Mouse (Mus musculus): ENCODE data around the gene Plk2.
"Not testable (repeated sequence)": the region's sequence is repeated elsewhere in the genome, so short reads cannot be mapped to it uniquely, and the experiment has no call there.

The Plk2 gene

DNA sequence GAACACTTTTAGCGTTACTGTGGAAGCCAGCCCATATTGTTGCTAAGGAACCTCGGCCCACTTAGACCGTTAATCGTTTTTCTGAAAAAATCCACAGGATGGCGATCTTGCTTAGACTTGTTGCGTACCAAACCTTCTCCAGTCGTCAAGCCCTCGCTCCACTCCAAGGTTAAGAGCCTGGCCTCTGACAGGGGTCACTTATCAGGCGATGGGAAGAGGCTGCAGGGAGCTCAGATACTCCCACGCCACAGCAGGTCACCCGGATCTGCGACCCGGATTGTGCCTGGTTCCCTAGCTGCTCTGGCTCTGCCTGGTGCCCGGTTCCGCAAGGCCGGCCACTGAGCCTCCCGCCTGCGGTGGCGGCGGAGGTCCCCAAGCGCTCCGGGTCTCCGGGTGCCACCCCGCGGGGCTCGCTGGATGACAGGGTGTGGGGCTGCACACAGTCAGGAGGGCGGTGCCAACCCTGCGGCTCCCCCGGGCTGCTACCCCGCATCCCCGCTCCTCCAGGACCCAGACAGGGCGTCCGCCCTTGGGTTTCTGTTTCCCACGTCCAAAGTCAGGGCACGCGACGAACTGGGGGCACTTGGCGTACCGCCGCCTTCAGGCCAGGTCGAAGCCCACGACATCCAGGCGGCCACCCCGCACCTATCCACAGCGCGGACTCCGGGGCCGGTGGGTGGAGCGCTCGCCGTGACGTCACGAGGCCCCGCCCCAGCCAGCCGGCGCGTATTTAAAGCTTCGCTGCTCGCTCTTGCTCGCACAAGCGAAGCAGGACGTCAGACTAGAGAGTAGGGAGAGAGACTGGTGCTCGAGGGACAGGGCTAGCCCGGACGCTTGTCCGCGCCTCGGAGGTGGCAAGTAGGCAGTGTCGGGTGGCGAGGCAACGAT lies at the start of gene Plk2:
Gene Plk2, plus strand, starts transcription at position 756 of the 888 bp plus-strand sequence.
- DNase-seq (ENCODE audit: low spot score in 2 of 2), result peak; percentile 79 to 91

DNA sequence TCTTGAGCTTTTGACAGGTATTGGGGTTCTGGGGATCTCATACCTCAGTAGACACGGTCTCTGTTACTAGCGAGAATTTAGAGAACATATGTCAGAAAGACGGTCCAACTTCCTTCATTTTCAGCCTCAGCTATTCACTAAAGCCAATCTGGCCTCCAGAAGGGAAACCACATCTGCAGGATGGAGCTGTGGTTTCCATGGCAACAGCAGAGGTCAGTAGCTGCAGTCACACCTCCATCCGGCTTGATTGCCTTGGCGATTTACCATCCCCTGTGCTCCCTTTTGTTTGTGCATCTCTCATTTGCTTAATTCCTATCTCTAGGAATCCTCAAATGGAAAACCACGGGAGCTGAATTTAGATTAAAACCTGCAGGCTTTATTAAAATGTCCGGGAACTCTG lies 48.1 kb upstream of the Plk2 start:
- DNase-seq (ENCODE audit: low spot score in 2 of 2), result no peak

DNA sequence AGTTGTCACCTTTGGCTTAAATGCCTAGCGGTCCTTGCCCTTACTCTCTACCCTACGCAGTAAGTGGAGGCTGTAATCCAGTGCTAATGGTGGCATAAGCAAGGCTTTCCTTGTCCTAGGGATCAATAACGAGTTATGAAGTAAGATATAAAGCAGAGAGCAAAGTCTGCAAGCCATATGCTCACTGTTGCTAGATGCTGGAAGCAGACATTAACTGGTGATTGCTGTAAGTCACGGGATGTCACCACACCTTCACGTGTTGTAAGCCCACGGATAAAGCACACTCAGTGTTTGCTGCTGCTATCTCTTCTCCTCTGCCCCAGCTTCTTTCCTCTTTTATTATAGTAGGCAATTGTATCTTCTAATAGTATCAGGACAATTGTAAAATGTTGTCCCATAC lies 43.8 kb upstream of the Plk2 start:
- DNase-seq (ENCODE audit: low spot score in 2 of 2), result no peak

DNA sequence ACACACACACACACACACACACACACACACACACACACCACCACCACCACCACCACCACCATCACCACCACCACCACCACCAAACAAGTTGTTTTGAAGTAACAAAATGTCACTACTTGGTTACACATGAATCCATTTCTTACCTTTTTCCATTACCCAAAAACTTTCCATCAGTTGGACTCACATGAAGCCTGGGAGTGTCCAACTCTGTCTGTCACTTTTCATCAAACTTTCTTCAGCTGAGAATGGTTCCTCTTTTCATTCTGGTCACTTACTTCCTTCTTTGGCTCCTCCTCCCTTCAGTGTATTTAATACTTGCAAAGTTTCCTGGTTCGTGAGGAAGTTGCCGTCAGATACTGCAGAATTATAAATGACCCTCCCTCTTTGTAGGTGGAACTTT lies 37.9 kb upstream of the Plk2 start, which contains the start of gene Gapt:
Gene Gapt, minus strand, starts transcription at position 259 of the 400 bp plus-strand sequence.
- no peak for DNase-seq (ENCODE audit: low spot score in 2 of 2)

DNA sequence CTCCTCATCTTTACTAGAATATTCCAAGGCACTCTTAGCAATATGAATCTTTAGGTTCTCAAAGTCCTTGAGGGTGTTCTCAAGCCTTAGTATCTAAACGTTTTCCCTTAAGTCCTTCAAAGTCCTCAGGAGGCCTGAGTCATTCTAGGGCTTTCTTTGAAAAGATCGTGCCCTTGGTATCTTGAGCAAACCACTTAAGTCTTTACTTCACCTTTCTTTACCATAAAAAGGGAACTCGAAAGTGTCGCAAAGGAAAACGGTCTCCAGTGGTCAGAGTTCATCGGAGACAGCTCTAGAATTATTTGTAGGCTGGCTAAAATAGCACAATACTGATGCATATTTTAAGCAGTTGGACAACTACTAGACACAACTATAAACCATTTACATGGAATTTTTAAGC lies 31.1 kb upstream of the Plk2 start:
- no peak for DNase-seq (ENCODE audit: low spot score in 2 of 2)

DNA sequence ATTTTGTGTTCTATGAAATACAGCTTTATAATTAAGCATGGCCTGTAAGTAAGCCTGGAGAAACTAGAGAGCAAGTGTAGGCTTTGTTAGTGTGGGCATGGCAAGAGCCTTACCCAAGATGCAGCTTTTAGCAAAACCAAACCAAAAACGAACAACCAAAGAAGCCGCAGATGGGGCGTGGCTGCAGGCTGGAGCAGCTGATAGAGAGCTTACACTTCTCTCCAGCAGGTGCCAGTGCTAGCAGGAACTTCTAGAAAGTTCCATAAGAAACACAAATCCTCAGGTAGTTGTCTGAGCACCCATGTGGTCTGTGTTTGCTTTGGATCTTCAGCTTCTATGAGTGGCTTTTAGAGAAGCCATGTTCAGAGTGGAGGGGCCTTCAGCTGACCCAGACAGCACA lies 28.4 kb upstream of the Plk2 start:
- DNase-seq (ENCODE audit: low spot score in 2 of 2), result no peak

DNA sequence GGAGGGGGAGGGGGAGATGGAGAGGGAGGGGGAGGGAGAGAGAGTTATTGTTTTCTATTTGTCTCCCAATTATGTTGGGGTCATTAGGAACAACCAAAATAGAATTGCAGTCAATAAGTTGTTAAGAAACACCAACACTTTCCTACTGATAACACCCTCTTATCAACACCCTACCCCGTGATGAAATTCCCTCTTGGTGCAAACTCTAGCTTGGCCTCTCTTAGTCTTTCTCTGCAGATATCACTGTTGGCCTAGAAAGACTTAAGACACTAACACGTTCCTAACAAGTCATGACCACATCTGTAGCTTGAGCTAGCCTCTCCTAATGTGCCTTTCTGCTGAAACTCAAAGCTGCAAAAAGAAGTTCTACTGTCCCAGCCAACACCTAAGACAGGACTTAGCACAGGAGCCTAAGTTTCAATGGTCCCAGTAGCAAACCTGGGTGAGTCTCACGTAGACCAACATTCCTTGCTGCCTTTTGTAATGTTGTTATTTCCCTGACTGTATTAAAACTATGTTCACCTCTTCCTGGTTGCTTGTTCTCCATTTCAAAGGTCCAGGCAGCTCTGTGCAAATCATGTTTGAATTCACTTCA lies 26.8 kb upstream of the Plk2 start:
- DNase-seq (ENCODE audit: low spot score in 2 of 2), result no peak

DNA sequence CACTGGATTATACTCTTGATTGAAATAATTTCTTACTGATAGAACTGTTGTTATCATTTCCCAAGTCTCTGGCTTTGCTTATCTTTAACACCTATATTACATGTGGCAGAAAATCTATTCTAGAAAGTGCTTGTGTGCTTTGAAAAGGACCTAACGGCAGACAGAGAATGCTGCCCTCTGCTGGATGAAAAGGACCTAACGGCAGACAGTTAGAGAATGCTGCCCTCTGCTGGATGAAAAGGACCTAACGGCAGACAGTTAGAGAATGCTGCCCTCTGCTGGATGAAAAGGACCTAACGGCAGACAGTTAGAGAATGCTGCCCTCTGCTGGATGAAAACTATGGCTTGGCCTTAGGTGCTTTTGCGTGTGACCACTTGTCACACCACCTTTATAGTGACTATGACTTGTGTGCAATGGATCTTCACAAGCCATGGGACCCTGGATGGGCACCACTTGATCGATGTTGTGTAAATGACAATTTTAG lies 26.2 kb upstream of the Plk2 start:
- DNase-seq (ENCODE audit: low spot score in 2 of 2), result peak; percentile 4 to 34

DNA sequence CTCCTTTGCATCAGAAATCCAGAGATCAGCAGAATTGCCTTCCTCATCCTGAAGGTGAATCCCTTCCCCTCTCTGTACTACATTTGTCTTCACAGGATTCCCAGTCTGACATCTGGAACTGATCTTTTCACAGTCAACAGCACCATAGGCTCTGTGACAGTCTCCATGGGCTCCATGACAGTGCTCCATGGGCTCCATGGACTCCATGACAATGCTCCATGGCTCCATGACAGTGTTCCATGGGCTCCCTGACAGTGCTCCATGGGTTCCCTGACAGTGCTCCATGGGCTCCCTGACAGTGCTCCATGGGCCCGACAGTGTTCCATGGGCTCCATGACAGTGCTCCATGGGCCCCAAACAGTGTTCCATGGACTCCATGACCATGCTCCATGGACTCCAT lies 25.2 kb upstream of the Plk2 start:
- DNase-seq (ENCODE audit: low spot score in 2 of 2), result no peak

DNA sequence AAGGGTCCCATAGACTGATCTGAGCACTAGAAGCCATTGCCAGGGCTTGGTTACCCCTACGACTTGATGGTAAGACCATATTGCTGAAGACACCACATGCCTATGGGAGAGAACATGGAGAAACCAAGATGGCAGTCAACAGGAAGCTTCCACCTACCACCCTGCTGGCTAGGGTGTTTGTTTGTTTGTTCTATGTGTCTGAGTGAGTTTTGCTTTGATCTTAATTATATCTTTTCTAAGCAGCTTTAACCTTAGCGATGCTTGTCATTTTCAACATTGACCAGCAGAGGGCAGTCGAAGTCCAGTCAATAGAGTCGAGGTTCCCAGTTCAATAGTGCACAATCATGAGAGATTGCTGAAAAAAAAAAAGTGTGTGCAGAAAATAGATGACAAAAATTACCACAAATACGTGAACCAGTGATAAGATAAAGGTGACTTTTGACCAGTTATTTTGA lies 12.4 kb upstream of the Plk2 start:
- peak in 1 of 2 experiments; percentile 25 for DNase-seq (ENCODE audit: low spot score in 2 of 2)

DNA sequence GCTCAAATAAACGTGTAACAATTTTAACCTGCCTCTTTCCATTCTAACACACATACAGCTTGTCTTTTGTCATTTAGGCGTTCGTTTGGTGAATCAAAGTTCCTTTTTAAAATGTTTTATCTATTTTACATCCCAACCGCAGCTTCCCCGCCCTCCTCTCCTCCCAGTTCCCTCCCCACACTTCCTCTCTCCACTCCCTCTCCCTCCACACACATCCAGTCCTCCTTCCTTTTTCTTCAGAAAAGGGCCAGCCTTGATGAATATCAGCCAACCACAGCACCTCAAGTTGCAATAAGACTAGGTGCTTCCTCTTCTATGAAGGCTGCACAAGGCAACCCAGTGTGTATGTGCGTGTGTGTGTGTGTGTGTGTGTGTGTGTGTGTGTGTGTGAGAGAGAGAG lies 10.3 kb upstream of the Plk2 start:
- DNase-seq (ENCODE audit: low spot score in 2 of 2), result no peak

DNA sequence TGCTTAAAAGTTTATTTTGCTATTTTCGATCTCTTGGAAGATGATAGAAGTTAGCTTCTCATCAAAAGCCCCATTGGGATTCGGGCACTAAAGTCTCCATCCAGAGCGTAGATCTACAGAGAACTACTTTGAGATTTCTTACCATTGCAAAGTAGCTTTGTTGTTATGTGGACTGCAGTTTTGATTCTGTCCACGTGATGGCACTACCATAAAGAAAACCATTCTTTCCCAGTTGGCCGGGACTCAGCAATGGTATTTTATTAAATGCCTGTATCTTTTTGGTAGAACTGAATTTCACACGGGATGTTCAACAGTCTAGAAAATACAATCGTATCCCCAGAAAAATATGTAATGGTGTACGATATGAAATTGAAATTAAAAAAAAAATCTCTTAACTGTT lies 2.6 kb upstream of the Plk2 start:
- peak in 1 of 2 experiments; percentile 38 for DNase-seq (ENCODE audit: low spot score in 2 of 2)

DNA sequence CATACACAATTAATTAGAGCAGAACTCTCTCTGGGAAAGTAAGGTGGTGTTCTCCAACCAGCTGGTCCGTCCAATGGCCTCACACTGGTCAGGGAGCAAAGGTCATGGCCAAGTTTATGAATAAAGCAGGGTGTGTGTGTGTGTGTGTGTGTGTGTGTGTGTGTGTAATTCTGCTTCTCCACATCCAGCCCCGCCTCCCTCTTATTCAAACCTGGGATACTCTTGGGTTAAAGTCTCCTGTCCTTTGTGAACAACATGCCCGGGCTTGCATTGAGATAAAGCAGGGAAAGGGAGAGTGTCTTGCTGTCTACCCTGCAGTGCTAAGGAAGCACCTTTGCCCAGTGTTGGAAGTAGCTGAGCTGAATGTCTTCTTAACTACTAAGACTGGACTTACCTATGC lies 2.2 kb upstream of the Plk2 start:
- no peak for DNase-seq (ENCODE audit: low spot score in 2 of 2)

DNA sequence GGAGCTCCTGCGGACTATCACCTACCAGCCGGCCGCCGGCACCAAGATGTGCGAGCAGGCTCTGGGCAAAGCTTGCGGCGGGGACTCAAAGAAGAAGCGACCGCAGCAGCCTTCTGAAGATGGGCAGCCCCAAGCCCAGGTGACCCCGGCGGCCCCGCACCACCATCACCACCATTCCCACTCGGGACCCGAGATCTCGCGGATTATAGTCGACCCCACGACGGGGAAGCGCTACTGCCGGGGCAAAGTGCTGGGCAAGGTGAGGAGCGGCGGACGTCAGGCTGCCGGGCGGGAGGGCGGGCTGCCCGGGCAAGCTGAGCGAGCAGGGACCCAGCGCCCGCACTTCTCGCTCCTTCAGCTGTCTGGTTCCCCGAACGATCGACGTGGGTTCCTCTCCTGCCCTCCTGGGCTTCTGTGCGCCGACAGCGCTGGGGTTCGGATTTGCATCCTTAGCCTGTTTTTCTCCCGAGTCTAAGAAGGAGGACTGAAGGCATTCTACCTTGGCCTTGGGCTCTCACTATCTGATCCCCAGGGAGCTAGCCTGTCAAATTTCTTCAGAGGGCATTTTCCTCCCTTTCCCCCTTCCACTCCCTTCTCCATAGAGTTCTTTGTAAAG lies 441 bp downstream of the Plk2 start:
- no peak for DNase-seq (ENCODE audit: low spot score in 2 of 2)

DNA sequence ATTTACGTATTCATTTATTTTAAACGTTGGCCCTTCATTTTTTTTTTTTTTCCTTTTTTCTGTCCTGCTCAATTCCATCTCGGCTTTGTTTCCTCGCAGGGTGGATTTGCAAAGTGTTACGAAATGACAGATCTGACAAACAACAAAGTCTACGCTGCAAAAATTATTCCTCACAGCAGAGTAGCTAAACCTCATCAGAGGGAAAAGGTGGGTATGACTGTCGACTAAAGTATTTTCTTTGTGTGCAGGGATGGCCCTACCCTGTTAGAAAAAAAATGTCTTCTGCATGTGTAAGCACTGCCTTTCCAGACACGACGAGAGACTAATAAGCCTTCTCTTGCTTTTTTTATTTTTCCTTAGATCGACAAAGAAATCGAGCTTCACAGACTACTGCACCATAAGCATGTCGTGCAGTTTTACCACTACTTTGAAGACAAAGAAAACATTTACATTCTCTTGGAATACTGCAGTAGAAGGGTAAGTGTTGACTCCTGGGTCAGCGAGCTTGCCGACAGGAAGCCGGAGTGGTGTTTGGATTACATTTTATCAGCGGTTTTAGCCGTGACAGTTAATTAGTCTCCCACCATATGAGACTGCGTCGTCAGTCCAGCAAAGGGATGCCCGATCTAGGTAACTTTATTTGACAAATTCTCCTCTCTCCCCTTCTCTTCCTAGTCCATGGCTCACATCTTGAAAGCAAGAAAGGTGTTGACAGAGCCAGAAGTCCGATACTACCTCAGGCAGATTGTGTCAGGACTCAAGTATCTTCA lies 1.3 kb downstream of the Plk2 start:
- no peak for DNase-seq (ENCODE audit: low spot score in 2 of 2)

DNA sequence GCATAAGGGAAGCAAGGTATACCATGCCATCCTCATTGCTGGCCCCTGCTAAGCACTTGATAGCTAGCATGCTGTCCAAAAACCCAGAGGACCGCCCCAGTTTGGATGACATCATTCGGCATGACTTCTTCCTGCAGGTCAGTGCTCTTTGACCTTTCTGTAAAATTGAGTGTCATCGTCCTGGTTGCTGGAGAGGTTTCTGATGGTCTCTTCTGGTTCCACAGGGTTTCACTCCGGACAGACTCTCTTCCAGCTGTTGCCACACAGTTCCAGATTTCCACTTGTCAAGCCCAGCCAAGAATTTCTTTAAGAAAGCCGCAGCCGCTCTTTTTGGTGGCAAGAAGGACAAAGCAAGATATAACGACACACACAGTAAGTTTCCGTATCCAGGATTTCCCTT lies 2.9 kb downstream of the Plk2 start:
- no peak for DNase-seq (ENCODE audit: low spot score in 2 of 2)

DNA sequence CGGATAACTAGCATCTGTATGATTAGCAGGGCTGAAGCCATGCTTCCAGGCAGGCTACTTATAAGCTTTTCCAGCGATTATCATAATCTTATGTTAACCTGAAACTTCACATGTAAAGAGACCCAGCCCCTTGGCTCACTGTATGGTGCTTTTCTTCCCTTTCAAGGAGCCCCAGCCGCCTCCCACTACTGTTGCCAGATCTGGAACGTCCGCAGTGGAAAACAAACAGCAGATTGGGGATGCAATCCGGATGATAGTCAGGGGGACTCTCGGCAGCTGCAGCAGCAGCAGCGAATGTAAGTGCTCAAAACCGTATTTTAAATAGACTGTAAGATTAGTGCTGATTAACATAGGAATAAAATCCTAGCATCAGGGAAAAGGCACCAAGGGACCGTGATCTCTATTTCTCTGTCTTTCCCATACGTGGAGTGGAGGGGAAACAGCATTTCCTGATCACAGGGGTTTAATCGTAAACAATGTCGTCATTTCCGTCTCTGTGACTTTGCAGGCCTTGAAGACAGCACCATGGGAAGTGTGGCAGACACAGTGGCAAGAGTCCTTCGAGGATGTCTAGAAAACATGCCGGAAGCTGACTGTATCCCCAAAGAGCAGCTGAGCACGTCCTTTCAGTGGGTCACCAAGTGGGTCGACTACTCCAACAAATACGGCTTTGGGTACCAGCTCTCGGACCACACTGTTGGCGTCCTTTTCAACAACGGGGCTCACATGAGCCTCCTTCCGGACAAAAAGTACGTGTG lies 3.8 kb downstream of the Plk2 start:
- no peak for DNase-seq (ENCODE audit: low spot score in 2 of 2)

DNA sequence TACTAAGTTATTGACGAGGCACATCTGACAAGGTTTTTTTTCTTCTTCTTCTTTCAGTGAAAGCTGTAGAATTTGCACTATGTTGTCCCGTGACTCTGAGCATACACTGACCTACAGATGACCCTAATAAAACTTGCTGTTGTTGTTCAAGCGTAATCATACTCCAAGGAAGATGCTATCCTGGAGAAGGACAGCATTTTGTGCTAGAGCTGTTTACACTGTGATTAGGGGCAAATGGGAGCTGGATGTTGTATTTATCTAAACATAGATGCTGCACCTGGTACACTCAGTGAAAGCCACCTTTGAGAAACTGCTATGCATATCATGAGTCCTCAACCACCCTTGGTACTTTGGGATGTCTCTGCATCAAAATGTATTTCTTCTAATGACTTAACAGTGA lies 6.6 kb downstream of the Plk2 start:
- DNase-seq (ENCODE audit: low spot score in 2 of 2), result no peak

DNA sequence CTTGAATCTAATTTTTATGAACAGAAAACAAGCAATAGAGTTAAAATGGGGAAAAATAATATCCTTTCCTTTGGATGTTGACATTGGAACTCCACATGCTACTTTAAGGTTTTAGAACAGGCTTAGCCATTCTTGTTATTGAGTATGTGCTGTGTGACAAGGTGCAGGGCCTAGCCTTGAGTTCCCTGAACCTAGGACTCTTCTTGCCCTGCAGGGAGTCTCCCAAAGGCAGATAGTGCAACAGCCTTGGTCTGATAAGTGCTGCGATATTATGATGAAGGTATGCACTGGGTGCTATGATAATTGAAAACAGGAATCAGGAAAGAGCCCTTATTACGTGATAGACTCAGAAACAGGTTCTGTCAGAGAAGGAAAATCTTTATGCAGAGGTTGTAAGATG lies 7.0 kb downstream of the Plk2 start:
- no peak for DNase-seq (ENCODE audit: low spot score in 2 of 2)

DNA sequence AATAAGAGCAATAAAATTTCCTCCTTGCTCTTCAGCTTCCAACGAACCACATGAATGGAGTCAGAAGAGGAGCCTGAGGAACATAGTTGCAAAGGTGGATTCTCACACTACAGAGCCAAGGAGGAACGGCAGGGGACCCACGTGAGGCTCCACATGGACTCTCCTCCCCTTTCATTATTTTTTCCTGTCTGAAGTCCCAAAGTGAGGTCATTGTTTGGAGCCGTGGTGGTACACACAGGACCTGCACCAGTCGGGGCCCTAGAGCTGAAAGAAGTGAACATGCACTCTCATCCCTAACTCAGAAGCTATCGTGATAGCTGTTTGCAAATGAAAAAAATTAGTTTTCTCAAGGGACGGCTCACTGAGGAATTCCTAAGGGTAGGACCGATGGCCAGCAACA lies 9.2 kb downstream of the Plk2 start:
- no peak for DNase-seq (ENCODE audit: low spot score in 2 of 2)

DNA sequence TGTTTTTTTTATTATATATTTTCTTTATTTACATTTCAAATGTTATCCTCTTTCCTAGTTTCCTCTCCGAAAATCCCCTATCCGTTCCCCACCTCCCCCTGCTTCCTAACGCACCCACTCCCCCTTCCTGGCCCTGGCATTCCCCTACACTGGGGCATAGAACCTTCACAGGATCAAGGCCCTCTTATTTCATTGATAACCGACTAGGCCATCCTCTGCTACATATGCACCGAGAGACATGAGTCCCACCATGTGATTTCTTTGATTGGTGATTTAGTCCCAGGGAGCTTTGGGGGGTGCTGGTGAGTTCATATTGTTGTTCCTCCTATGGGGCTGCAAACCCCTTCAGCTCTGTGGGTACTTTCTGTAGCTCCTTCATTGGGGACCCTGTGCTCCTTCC lies 9.8 kb downstream of the Plk2 start:
- DNase-seq (ENCODE audit: low spot score in 2 of 2), result not testable (repeated sequence)
